Mouse (Mus musculus) myocyte (in vitro differentiated cells): ENCODE measurements at regions not wholly inside any gene's neighbourhood (a gene's known extent, or its start where the extent isn't known, plus 50 kb on each side); places are given as distances from the start of the nearest gene placed in this dataset.

Experiments
- CEBPB ChIP-seq: IDR thresholded peaks from 2 replicates; pipeline ENCODE4 v1.6.1; 2011; ENCODE audit warnings: mild to moderate bottlenecking, moderate library complexity; ENCODE audit not compliant: poor library complexity, insufficient read depth, severe bottlenecking
- E2F4 ChIP-seq: IDR thresholded peaks from one replicate; pipeline ENCODE4 v1.6.1; 2011; ENCODE audit warnings: mild to moderate bottlenecking, control low read depth, moderate library complexity; ENCODE audit not compliant: insufficient read depth
- MAX ChIP-seq: IDR thresholded peaks from one replicate; pipeline ENCODE4 v1.6.1; 2011; ENCODE audit warnings: low read depth, mild to moderate bottlenecking, control low read depth
- MYOD1 ChIP-seq, 3 experiments: IDR thresholded peaks; one replicate each; pipeline ENCODE4 v1.6.1; 2011; ENCODE audit warnings: control low read depth in 2 of 3, low read depth in 2 of 3, mild to moderate bottlenecking in 2 of 3, moderate library complexity in 1 of 3; ENCODE audit not compliant: insufficient read length in 2 of 3, control insufficient read depth in 1 of 3
- MYOG ChIP-seq, 3 experiments: IDR thresholded peaks; one replicate each; pipeline ENCODE4 v1.6.1; 2011; ENCODE audit warnings: control low read depth in 2 of 3, low read depth in 2 of 3, mild to moderate bottlenecking in 2 of 3; ENCODE audit not compliant: insufficient read length in 2 of 3, control insufficient read depth in 1 of 3, insufficient read depth in 1 of 3
- POLR2A ChIP-seq: IDR thresholded peaks from one replicate; pipeline ENCODE4 v1.6.1; 2011; ENCODE audit warnings: low read depth, mild to moderate bottlenecking, control low read depth, moderate library complexity; ENCODE audit not compliant: insufficient read length
- POLR2AphosphoS2 ChIP-seq: IDR thresholded peaks from one replicate; pipeline ENCODE4 v1.6.1; 2011; ENCODE audit warnings: low read depth, control low read depth; ENCODE audit not compliant: insufficient read length
- REST ChIP-seq: IDR thresholded peaks from one replicate; pipeline ENCODE4 v1.6.1; 2011; ENCODE audit warnings: mild to moderate bottlenecking, control low read depth, moderate library complexity; ENCODE audit not compliant: insufficient read depth, insufficient read length
- TCF12 ChIP-seq: IDR thresholded peaks from one replicate; pipeline ENCODE4 v1.6.1; 2011; ENCODE audit warnings: mild to moderate bottlenecking, control low read depth; ENCODE audit not compliant: poor library complexity, insufficient read depth, severe bottlenecking
- TCF3 ChIP-seq: IDR thresholded peaks from one replicate; pipeline ENCODE4 v1.6.1; 2011; ENCODE audit warnings: low read depth, control low read depth; ENCODE audit not compliant: insufficient read length
- USF1 ChIP-seq: IDR thresholded peaks from one replicate; pipeline ENCODE4 v1.6.1; 2011; ENCODE audit warnings: low read depth, mild to moderate bottlenecking, control low read depth, moderate library complexity

GRCm38 (mm10) chr14:105817481-105817880 lies 79.1 kb downstream of the Spry2 start:
- no peak for TF ChIP-seq E2F4
- TF ChIP-seq POLR2A: no peak
- no peak for TF ChIP-seq TCF3
- no peak for TF ChIP-seq POLR2AphosphoS2
- TF ChIP-seq MAX: no peak
- TF ChIP-seq TCF12: no peak
- TF ChIP-seq USF1: no peak
- TF ChIP-seq MYOD1 (IDR thresholded peaks at IDR 0.05; ENCODE audit: control insufficient read depth in 1 of 3, insufficient read length in 2 of 3, low read depth in 2 of 3): no peak
- TF ChIP-seq CEBPB: no peak
- no peak for TF ChIP-seq REST
- TF ChIP-seq MYOG (IDR thresholded peaks at IDR 0.05; ENCODE audit: control insufficient read depth in 1 of 3, insufficient read depth in 1 of 3, insufficient read length in 2 of 3, low read depth in 2 of 3): no peak
